Mouse (Mus musculus) CD8-positive naive resting alpha-beta T cell, adult 2 months (primary cell): Measurements from ENCODE around the gene Lao1.
A peak's percentile ranks its signal among the peaks of the same experiment; 100 is the strongest.
"Not testable (repeated sequence)": the region's sequence is repeated elsewhere in the genome, so short reads cannot be mapped to it uniquely, and the experiment has no call there.

Experiments
- DNase-seq, 2 experiments: peaks; one replicate each; pipeline ENCODE4 v3.0.0; 2022; ENCODE audit warnings: low read depth in 2 of 2, low spot score in 2 of 2

The Lao1 gene

DNA sequence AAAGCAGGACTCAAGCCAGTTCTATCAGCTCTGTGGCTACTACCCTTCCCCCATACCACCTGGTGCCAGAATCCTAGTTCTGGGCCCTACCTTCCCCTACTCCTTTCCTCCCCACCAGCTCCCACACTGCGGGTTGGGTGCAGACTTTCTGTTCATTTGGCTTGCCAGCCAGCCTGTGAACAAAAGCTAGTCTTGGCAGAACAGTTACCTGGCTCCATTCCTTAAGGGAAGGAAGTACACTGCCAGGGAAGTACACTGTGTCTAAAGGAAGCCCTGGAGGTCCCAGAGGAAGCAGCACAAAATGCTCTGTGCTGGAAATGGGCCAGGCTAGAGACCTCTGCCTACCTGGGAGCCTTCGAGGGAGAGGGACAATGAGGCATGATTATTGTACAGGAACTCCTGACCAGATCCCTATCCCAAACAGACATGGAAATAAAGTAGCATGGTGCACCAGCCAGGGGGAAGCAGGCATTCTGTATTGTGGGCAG, at the start of gene Lao1:
Gene Lao1 (plus strand): TSS at position 438 of the 488 bp plus-strand sequence.
- no peak for DNase-seq

DNA sequence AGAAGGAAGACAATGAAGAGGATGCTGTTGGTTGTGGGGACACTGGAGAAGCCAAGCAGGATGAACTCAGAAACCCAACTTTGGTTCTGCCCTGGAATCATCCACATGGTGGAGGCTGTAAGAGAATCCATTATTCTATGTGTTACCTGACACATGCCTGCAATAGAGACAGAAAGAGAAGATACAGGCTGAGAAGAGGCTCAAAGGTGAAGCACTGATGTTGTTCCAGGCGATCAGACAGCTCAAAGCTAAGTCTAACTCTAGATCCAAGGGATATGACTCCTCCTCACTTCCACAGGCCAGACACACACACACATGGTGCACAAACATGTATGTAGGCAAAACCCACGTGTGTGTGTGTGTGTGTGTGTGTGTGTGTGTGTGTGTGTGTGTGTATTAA, 44.0 kb upstream of the Lao1 start, which contains the start of gene Olfr1329:
Gene Olfr1329 (minus strand): TSS at position 101 of the 400 bp plus-strand sequence.
- DNase-seq: not testable (repeated sequence)

GRCm38 (mm10) chr4:118931326-118931725, 30.1 kb upstream of the Lao1 start:
- DNase-seq: not testable (repeated sequence)

DNA sequence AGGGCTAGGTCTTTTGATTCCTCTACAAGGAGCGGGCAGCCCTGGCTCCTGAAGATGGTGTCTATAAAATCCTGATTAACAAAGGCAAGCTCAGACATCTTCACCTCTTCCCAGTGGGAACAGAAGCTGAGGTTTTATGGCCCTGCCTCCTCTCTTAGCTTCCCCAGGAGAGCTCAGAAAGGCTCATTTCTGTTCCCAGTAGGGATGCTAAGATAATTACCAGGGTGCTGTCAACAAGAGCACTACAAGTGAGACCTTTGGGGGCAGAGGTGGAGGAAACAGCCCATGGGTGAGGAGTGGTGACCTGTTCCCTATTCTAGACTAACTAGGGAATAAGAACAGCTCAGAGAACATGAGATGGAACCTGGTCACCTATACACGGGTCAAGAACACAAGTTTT, 22.9 kb upstream of the Lao1 start, which contains the start of gene Olfr1328:
Gene Olfr1328 (minus strand): TSS at position 101 of the 400 bp plus-strand sequence.
- DNase-seq: no peak

GRCm38 (mm10) chr4:118958812-118959211, 2.6 kb upstream of the Lao1 start:
- DNase-seq: no peak

GRCm38 (mm10) chr4:118967711-118968110, 6.3 kb downstream of the Lao1 start:
- DNase-seq: no peak

DNA sequence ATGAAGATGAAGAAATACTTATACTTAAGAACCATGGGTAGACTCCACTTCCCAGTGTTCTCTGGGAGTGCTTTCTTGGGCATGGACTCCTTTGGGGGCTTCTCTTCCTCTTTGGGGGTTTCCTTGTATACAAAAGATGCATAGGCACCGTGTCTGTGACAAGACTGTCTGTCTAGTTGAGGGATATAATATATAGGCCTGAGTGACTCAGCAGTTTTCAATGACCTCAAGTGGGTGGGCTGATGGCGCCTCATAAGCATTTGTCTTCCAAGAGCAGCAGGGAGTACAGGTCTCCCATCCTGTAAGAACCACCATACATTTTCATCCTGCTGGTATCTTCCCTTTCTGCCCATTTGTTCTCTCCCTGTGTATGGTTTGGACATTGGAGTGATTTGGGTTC, 11.9 kb downstream of the Lao1 start:
- DNase-seq: no peak

GRCm38 (mm10) chr4:118985291-118985690, 23.9 kb downstream of the Lao1 start:
- DNase-seq: no peak

- no peak for DNase-seq
These were observed 27.2 kb downstream of the Lao1 start for GRCm38 (mm10) chr4:118988535-118988934.

- no peak for DNase-seq
These were observed 28.0 kb downstream of the Lao1 start for GRCm38 (mm10) chr4:118989331-118989730.

DNA sequence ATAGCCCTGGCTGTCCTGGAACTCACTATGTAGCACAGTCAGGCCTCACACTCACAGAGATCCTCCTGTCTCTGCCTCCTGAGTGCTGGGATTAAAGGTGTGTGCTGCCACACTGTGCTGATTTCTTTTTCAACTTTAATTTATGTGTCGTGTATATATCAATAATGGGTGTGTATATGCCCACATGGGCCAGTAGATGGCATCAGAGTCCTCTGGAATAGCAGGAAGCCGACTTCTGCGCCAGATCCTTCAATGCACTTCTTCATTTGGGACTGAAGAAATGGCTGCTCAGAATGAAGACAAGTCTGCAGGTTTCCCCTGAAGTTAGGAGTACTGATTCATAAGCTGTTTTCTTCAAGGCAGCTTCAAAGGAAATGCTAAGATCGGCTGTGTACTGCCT, 30.4 kb downstream of the Lao1 start:
- DNase-seq: no peak

DNA sequence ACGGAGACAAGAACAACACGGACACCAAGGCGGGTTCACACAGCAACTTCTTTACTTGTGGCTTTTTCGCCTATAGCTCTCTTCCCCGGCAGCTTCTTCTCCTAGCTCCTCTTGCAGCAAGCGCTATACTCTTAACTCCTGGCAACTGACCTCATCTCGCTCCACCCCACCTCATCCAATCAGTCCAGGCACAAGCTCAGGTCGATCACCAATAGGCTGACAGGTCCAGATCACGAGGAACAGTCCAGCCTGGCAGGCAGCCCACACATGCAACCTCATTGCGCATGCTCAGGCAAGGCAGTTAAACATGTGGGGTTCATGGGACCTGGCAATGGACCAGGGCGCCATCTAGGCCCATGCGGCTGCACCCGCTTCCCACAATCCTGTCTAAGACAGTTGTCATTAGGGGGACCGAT, 35.8 kb downstream of the Lao1 start:
- no peak for DNase-seq

DNA sequence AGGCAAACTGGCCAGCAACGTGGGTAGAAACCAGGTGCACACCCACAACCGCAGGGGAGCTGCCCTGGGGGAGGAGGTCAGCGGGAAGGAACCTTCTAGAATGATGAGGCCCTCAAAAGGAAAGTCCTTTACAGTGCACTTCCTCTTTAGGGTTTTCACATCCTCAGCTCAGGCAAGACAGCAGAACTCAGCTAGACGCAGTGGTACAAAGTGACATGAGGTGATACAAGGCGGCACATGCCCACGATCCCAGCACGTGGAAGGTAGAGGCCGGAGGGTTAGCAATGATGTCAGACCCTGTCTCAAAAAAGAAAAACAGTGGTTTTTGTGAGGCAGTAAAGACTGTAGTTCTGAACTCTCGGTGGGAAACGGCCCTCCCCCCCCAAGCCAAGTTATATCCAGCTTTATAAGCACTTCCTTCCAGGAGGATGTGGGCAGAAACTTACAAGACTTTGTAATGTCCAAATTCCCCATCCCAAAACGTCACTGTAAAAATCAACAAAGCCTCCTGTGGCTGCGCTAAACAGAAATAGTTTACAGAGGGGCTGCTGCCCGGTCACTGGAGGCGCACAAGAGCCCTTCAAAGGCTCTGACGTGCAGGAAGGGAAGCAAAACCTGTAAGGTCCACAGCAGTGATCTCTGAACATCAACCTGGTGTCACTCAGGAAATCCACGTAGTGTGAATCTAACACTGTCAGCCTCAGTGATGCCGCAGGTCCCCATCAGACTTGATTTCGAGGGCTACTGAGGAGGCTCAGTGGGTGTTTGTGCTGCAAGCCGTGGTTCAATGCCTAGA, 38.5 kb downstream of the Lao1 start:
- no peak for DNase-seq

- DNase-seq: no peak
These were observed 40.3 kb downstream of the Lao1 start for GRCm38 (mm10) chr4:119001696-119002095.

GRCm38 (mm10) chr4:119002512-119002911, 41.1 kb downstream of the Lao1 start:
- DNase-seq: no peak

GRCm38 (mm10) chr4:119004178-119004577, 42.8 kb downstream of the Lao1 start:
- DNase-seq: no peak

GRCm38 (mm10) chr4:119004613-119005339, 43.4 kb downstream of the Lao1 start:
- DNase-seq: peak; percentile 76 to 87

GRCm38 (mm10) chr4:119007602-119008001, 46.2 kb downstream of the Lao1 start:
- no peak for DNase-seq

DNA sequence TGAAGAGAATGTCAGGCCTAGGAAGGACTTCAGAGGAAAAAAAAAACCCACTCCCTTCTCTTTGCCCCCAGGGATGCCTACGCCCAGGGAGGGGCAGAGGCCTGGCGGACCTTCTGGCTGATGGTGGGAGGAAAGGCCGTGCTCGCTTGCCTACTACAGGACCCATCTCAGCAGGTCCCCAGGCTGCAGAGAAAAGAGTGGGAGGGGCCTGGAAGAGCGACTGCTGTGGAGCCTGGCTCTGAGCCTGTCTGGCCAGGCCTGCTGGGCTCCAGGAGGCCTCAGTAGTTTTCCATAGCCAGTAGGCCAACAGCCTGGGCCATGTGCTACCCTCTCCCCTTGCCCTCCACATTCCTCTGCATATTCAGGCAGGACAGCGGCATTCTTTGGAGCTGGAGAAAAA, 47.1 kb downstream of the Lao1 start:
- no peak for DNase-seq

DNA sequence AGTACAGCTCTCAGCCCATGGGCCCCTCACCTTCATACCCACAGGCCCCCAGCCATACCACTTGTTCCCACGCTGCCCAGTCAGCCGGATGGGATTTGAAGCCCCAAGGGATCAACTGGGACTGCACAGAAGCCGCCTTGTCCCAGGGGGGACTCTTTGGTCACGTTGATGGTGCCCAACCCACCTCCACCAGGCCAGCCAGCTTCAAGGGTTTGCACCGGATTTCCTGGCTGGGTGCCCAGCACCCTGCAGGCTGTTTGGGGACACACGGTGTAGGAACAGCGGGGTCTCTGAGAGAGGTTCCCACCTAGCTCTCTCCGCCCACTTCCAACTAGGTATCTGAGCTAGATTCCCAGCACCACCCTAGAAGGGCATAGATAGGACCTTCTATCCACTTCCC, 48.4 kb downstream of the Lao1 start:
- DNase-seq: no peak

DNA sequence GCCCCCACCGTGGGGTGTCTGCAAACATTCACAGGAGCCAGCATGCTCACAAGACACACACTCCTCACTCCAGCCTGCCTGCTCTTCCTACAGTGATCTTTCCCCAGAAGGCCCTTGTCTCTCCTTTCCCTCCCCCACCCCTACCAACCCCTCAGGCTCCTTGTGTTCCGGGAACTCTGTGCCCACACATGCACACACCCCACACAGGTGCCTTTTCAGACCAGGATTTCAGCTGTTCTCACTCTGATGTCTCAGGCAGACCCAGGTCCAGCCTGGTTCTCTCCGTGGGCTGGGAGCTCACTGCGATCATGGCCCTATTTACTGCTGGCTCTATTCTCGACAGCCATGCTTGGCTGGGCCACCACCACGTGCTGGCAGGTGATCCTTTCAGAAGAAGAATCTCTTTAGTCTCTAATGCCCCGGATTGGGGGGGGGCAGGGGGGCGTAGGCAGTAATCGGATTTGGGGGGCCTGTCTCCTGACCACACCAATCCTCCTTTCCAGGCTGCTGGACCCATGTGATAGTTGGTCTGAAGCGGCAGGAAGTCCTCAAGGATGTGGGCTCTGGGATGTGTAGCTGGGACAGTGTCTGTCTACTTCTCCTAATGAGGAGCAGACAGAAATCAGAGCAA, 49.8 kb downstream of the Lao1 start:
- DNase-seq: no peak

- no peak for DNase-seq
These were observed 51.7 kb downstream of the Lao1 start for GRCm38 (mm10) chr4:119013031-119013430.
